Mouse (Mus musculus) embryonic facial prominence, embryonic 11.5 days (tissue): ENCODE measurements around the gene AI467606. TPM values are rescaled to one million over a fixed set of nuclear protein-coding genes. Genes with fewer than 3 reads are reported as not detected.

Source experiments
- ATAC-seq: fragments of 200-750 bp; cut with Nextera tagmentation; replicated peaks from 2 replicates; pipeline ENCODE4 v1.8.0; 2017; ENCODE audit warnings: low read depth; ENCODE audit not compliant: insufficient number of reproducible peaks, low FRiP score, low TSS enrichment
- DNase-seq: peaks from one replicate; pipeline ENCODE4 v3.0.0-alpha.2; 2015; ENCODE audit warnings: low spot score
- H3K27ac ChIP-seq: fragments of 300-500 bp; sonication (generic); replicated peaks from 2 replicates; pipeline ENCODE4 v1.5.1; 2014; ENCODE audit warnings: mild to moderate bottlenecking, low read depth, low read length, control low read depth
- H3K27me3 ChIP-seq: fragments of 300-500 bp; sonication (generic); 2 replicates; pipeline ENCODE4 v1.6.1; 2014; ENCODE audit warnings: mild to moderate bottlenecking, low read length, moderate library complexity, mixed read lengths; ENCODE audit not compliant: control insufficient read depth, insufficient read depth
- H3K36me3 ChIP-seq: fragments of 300-500 bp; sonication (generic); replicated peaks from 2 replicates; pipeline ENCODE4 v1.6.1; 2014; ENCODE audit warnings: low read depth, mild to moderate bottlenecking, low read length, moderate library complexity, mixed read lengths; ENCODE audit not compliant: control insufficient read depth, insufficient read depth
- H3K4me1 ChIP-seq: fragments of 300-500 bp; sonication (generic); 2 replicates; pipeline ENCODE4 v1.6.1; 2014; ENCODE audit warnings: low read length, mixed read lengths; ENCODE audit not compliant: control insufficient read depth, insufficient read depth
- H3K4me2 ChIP-seq: fragments of 300-500 bp; sonication (generic); 2 replicates; pipeline ENCODE4 v1.6.1; 2014; ENCODE audit warnings: low read depth, mild to moderate bottlenecking, control low read depth, low read length, moderate library complexity
- H3K4me3 ChIP-seq: fragments of 300-500 bp; sonication (generic); 2 replicates; pipeline ENCODE4 v1.5.1; 2014; ENCODE audit warnings: low read depth, low read length, control low read depth
- H3K9ac ChIP-seq: fragments of 300-500 bp; sonication (generic); replicated peaks from 2 replicates; pipeline ENCODE4 v1.6.1; 2014; ENCODE audit warnings: mild to moderate bottlenecking, control low read depth, low read length
- H3K9me3 ChIP-seq: fragments of 300-500 bp; sonication (generic); replicated peaks from 2 replicates; pipeline ENCODE4 v1.6.1; 2016; ENCODE audit warnings: mild to moderate bottlenecking, low read length, inconsistent platforms, mixed read lengths; ENCODE audit not compliant: control insufficient read depth
- WGBS: fragments of 180-500 bp; shearing (Covaris S2); extraction: QIAGEN DNeasy Blood & Tissue Kit; methylation state at CpG from one replicate; pipeline ENCODE4 v1.1.7; 2014; 5-methylcytosine and 5-hydroxymethylcytosine counted together
- polyA plus RNA-seq: library from polyadenylated mRNA; unstranded; fragments of >200 nt; fragmentation: Nextera tagmentation; extraction: Ambion mirVana; gene quantifications from 2 replicates; pipeline ENCODE4 v1.2.1, GENCODE M21; 2014

Gene AI467606
- 1.0 and 1.1 TPM in 2 replicates for polyA plus RNA-seq

- DNase-seq (no peak), ATAC-seq (peak; percentile 23; the same call in 1 of the 2 replicates)
- Histone ChIP-seq H3K4me2 (no peak within 1 kb of the TSS), H3K27me3 (no peaks in the 10 kb centered on the region), H3K36me3 (no peaks in the 10 kb centered on the region), H3K9me3 (no peaks in the 10 kb centered on the region), H3K4me1 (no peaks in the 10 kb centered on the region; the same call in 1 of the 2 replicates), H3K9ac (no peak within 1 kb of the TSS), H3K27ac (no peak within 1 kb of the TSS), H3K4me3 (no peak within 1 kb of the TSS)
- 69% methylated on average over 16 of the region's 16 CpGs for WGBS
These were observed at the start of gene AI467606 for GRCm38 (mm10) chr7:127091114-127091896. TSS of gene AI467606 (plus strand) at chr7:127091359.

GRCm38 (mm10) chr7:127041851-127042672 lies 49.1 kb upstream of the AI467606 start, which contains the start of gene Kif22:
TSS of gene Kif22 (minus strand) at chr7:127042471.
- no peaks in the 10 kb centered on the region for H3K27me3 ChIP-seq
- no peaks in the 10 kb centered on the region for H3K36me3 ChIP-seq
- 0 out of 2 replicates have a peak within 1 kb of the TSS, but pooled peaks have one; percentile 14 for H3K27ac ChIP-seq
- under 1% methylated on average over 53 of the region's 53 CpGs for WGBS
- H3K4me3 ChIP-seq = peak within 1 kb of the TSS; percentile 84
- H3K4me1 ChIP-seq = no peaks in the 10 kb centered on the region
- DNase-seq (peak; percentile 95), ATAC-seq (peak; percentile 84)
- peak within 1 kb of the TSS; percentile 85 for H3K9ac ChIP-seq
- peak within 1 kb of the TSS; percentile 59 for H3K4me2 ChIP-seq
- no peaks in the 10 kb centered on the region for H3K9me3 ChIP-seq

- DNase-seq (no peak), ATAC-seq (no peak)
- Histone ChIP-seq H3K36me3 (no peaks in the 10 kb centered on the region), H3K4me2 (no peak overlapping the region), H3K4me3 (no peak overlapping the region), H3K27me3 (no peaks in the 10 kb centered on the region), H3K9me3 (no peaks in the 10 kb centered on the region), H3K4me1 (no peaks in the 10 kb centered on the region), H3K27ac (no peak overlapping the region), H3K9ac (no peak overlapping the region)
- 71% methylated on average over 5 of the region's 5 CpGs for WGBS
These were observed 36.1 kb upstream of the AI467606 start for GRCm38 (mm10) chr7:127055026-127055585.

GRCm38 (mm10) chr7:127065538-127065937 lies 25.6 kb upstream of the AI467606 start:
- Histone ChIP-seq H3K4me1 (no peaks in the 10 kb centered on the region), H3K9ac (no peak overlapping the region), H3K9me3 (no peaks in the 10 kb centered on the region), H3K4me3 (no peak overlapping the region), H3K36me3 (no peaks in the 10 kb centered on the region), H3K27me3 (no peaks in the 10 kb centered on the region), H3K27ac (no peak overlapping the region), H3K4me2 (no peak overlapping the region)
- DNase-seq = no peak
- no peak for ATAC-seq
- 87% methylated on average over 6 of the region's 6 CpGs for WGBS

GRCm38 (mm10) chr7:127066317-127066716 lies 24.8 kb upstream of the AI467606 start:
- ATAC-seq = no peak
- 87% methylated on average over 4 of the region's 4 CpGs for WGBS

GRCm38 (mm10) chr7:127070871-127071413 lies 20.2 kb upstream of the AI467606 start:
- ATAC-seq (no peak), DNase-seq (no peak)
- no peak overlapping the region for H3K4me2 ChIP-seq
- H3K9ac ChIP-seq = no peak overlapping the region
- no peaks in the 10 kb centered on the region for H3K9me3 ChIP-seq
- no peaks in the 10 kb centered on the region for H3K27me3 ChIP-seq
- no peak overlapping the region for H3K27ac ChIP-seq
- no peaks in the 10 kb centered on the region for H3K36me3 ChIP-seq
- no peak overlapping the region for H3K4me3 ChIP-seq
- 74% methylated on average over 4 of the region's 4 CpGs for WGBS
- H3K4me1 ChIP-seq = no peaks in the 10 kb centered on the region

More at GRCm38 (mm10) chr7:127066317-127066716, 24.8 kb upstream of the AI467606 start:
- Histone ChIP-seq H3K36me3 (no peaks in the 10 kb centered on the region), H3K9me3 (no peaks in the 10 kb centered on the region), H3K27ac (no peak overlapping the region), H3K4me3 (no peak overlapping the region), H3K9ac (no peak overlapping the region), H3K27me3 (no peaks in the 10 kb centered on the region), H3K4me2 (no peak overlapping the region), H3K4me1 (no peaks in the 10 kb centered on the region)
- DNase-seq = no peak

GRCm38 (mm10) chr7:127073221-127073620 lies 17.9 kb upstream of the AI467606 start:
- no peak for DNase-seq
- 82% methylated on average over 4 of the region's 4 CpGs for WGBS
- no peaks in the 10 kb centered on the region for H3K9me3 ChIP-seq
- ATAC-seq = no peak
- no peak overlapping the region for H3K9ac ChIP-seq
- no peaks in the 10 kb centered on the region for H3K4me1 ChIP-seq
- H3K27me3 ChIP-seq = no peaks in the 10 kb centered on the region
- no peaks in the 10 kb centered on the region for H3K36me3 ChIP-seq
- no peak overlapping the region for H3K4me3 ChIP-seq
- H3K4me2 ChIP-seq = no peak overlapping the region
- H3K27ac ChIP-seq = no peak overlapping the region
